Mouse (Mus musculus) C2C12 (cell line): ENCODE results near the gene Col4a4. TPM values are rescaled to one million over a fixed set of nuclear protein-coding genes. Genes with fewer than 3 reads are reported as not detected.
A peak's percentile ranks its signal among the peaks of the same experiment; 100 is the strongest.

ENCODE experiments used
- H3K27me3 ChIP-seq: one replicate; pipeline ENCODE4 v1.6.1; 2011; ENCODE audit not compliant: control insufficient read depth, insufficient read depth, insufficient read length
- H3K36me3 ChIP-seq: one replicate; pipeline ENCODE4 v1.6.1; 2011; ENCODE audit not compliant: control insufficient read depth, insufficient read depth
- H3K4me3 ChIP-seq: one replicate; pipeline ENCODE4 v1.5.1; 2011; ENCODE audit warnings: mild to moderate bottlenecking, control low read depth; ENCODE audit not compliant: poor library complexity, insufficient read depth, severe bottlenecking
- H3K79me2 ChIP-seq: one replicate; pipeline ENCODE4 v1.6.1; 2011; ENCODE audit not compliant: control insufficient read depth, insufficient read depth
- H3K79me3 ChIP-seq: one replicate; pipeline ENCODE4 v1.6.1; 2011; ENCODE audit warnings: low read depth, control low read depth
- H3ac ChIP-seq: one replicate; pipeline ENCODE3; 2011; ENCODE audit warnings: low read depth; ENCODE audit not compliant: control insufficient read depth, insufficient read length
- CEBPB ChIP-seq: IDR thresholded peaks from one replicate; pipeline ENCODE4 v1.6.1; 2011; ENCODE audit warnings: low read depth, mild to moderate bottlenecking, control low read depth, moderate library complexity
- CTCF ChIP-seq: IDR thresholded peaks from one replicate; pipeline ENCODE4 v1.5.1; 2011; ENCODE audit not compliant: control insufficient read depth, insufficient read depth, insufficient read length
- FOSL1 ChIP-seq: IDR thresholded peaks from one replicate; pipeline ENCODE4 v1.8.0; 2011; ENCODE audit warnings: mild to moderate bottlenecking, low read length; ENCODE audit not compliant: poor library complexity, insufficient read depth, severe bottlenecking
- MAX ChIP-seq: IDR thresholded peaks from one replicate; pipeline ENCODE4 v1.6.1; 2011; ENCODE audit warnings: mild to moderate bottlenecking, control low read depth
- MYOD1 ChIP-seq: IDR thresholded peaks from one replicate; pipeline ENCODE4 v1.6.1; 2011; ENCODE audit warnings: low read depth; ENCODE audit not compliant: control insufficient read depth, insufficient read length
- MYOG ChIP-seq: IDR thresholded peaks from one replicate; pipeline ENCODE4 v1.6.1; 2011; ENCODE audit not compliant: control insufficient read depth, insufficient read length; ENCODE audit errors: extremely low read depth
- USF1 ChIP-seq: IDR thresholded peaks from one replicate; pipeline ENCODE4 v1.6.1; 2011; ENCODE audit warnings: low read depth, mild to moderate bottlenecking, control low read depth, moderate library complexity
- polyA plus RNA-seq: library from polyadenylated mRNA; unstranded; fragments of >200 nt; fragmentation: generic; extraction: Trizol; gene quantifications from one replicate; pipeline ENCODE4 v1.2.1, GENCODE M21; 2012; ENCODE audit warnings: missing spikeins

Gene Col4a4
- polyA plus RNA-seq, 1 experiment, result 0.02 TPM

DNA sequence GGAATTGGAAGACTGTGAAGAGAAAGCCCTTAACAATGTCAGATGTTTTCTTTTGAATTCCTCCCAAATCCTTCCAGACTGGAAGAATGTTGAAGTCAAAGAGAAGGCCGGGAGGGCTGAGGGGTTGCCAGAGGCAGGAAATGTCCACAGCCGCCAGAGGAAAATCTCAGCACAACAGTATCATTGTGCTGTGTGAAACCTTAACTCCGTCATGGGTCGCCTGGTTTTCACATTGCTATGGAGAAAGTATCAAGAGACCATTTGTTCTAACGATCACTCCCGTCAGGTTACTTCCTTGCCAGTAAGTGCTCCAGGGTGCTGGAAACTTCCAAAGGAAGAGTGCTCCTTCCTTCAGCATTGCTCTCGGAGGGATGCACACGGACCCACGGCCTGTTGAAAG, 109.9 kb downstream of the Col4a4 start:
- Histone ChIP-seq H3K27me3 (no peaks in the 10 kb centered on the region), H3ac (no peak overlapping the region), H3K36me3 (no peaks in the 10 kb centered on the region), H3K4me3 (no peak overlapping the region), H3K79me2 (no peaks in the 10 kb centered on the region), H3K79me3 (no peaks in the 10 kb centered on the region)
- TF ChIP-seq MYOG (no peak), CTCF (no peak), MYOD1 (no peak), MAX (no peak)

DNA sequence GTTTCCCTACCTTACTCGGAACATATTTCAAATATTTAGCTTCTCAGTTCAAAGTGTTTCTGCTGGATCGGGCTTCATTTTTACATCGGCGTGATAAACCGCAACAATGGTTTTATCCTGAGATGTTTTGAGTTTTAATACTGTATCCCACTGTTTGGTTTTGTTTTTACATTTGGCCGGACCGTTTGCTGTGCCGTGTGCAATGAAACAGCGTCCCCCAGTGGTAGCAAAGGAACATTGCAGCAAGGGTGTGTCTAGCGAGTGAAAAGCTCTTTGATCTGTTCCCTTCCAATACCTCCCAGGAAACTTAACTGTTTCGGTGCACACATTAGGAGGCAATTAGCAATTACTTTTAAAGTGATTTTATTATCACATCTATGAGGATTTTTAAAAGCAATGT, 110.4 kb downstream of the Col4a4 start:
- Histone ChIP-seq H3ac (no peak overlapping the region), H3K4me3 (no peak overlapping the region), H3K79me3 (no peaks in the 10 kb centered on the region), H3K27me3 (no peaks in the 10 kb centered on the region), H3K36me3 (no peaks in the 10 kb centered on the region), H3K79me2 (no peaks in the 10 kb centered on the region)
- no peak for TF ChIP-seq MYOD1
- TF ChIP-seq FOSL1, result no peak
- TF ChIP-seq CEBPB, result no peak
- TF ChIP-seq CTCF, result peak; percentile 80
- TF ChIP-seq MYOG, result no peak

DNA sequence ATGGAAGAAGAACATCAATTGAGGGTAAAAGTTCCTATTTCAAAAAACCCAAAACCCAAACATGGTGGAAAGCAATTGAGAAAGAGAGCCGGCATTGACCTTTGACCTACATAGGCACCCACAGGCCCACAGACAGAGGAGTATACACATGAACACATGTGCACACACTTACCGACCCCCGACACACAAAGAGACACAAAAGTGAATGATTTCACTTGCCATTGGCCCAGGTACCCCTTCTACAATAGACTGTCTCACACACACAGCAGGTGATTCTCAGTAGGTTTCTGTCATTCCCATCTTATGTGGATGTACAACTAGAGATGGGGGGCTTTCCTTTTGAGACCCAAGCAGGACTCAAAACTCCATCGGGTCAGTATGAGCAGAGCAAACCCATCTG, 110.8 kb downstream of the Col4a4 start:
- H3K4me3 ChIP-seq, result no peak overlapping the region
- no peaks in the 10 kb centered on the region for H3K36me3 ChIP-seq
- TF ChIP-seq FOSL1 (no peak), USF1 (no peak), MAX (no peak), MYOD1 (no peak), MYOG (no peak), CTCF (no peak), CEBPB (no peak)
- no peaks in the 10 kb centered on the region for H3K27me3 ChIP-seq
- no peaks in the 10 kb centered on the region for H3K79me2 ChIP-seq
- no peaks in the 10 kb centered on the region for H3K79me3 ChIP-seq
- no peak overlapping the region for H3ac ChIP-seq

DNA sequence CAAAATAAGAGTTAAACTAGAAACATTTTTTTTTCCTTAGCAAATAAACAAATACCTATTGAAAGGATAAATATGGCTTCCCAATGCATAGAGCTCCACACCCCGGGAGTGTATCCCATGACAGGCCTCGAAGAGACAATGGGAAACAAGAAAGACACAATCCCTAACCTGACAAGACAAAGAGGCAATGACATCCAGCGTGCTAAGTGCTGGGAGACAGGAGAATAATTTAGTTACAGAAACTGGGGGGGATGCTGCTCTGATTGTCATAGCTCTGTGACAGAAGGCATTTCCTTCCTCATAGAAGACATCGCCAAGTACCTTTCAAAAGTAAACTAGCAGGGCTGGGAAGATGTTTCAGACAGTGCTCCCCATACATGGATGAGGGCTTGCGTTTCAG, 111.4 kb downstream of the Col4a4 start:
- no peak for TF ChIP-seq MYOD1
- TF ChIP-seq MYOG, result no peak
- no peak for TF ChIP-seq MAX
- TF ChIP-seq CTCF, result no peak
- no peak for TF ChIP-seq USF1
- TF ChIP-seq FOSL1, result no peak
- TF ChIP-seq CEBPB, result no peak
- H3K4me3 ChIP-seq, result no peak overlapping the region
- no peaks in the 10 kb centered on the region for H3K36me3 ChIP-seq
- no peaks in the 10 kb centered on the region for H3K27me3 ChIP-seq
- no peak overlapping the region for H3ac ChIP-seq
- no peaks in the 10 kb centered on the region for H3K79me2 ChIP-seq
- H3K79me3 ChIP-seq, result no peaks in the 10 kb centered on the region

DNA sequence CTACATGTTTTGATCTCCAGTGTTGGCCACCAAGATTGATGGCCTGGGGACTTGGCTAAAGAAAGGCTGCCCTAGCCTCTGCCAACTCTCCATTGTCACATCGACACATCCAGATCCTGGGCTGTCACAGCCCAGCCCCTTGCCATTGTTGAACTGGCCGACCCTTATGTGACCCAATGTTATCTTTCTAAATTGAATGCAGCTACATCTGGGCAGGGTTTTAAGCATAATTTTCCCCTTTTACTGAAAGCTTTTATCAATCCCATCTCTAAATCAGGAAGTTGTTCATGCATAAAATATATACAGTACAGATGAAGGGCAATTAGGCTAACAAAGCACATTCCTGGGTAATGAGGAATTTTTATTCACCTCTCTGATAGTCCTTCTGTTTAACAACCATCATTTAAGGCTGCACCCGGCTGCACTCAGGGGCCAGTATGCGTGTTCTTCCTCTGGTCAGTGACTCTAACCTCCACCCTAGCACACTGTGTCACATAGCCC, 112.1 kb downstream of the Col4a4 start:
- Histone ChIP-seq H3K4me3 (no peak overlapping the region), H3K27me3 (no peaks in the 10 kb centered on the region), H3ac (no peak overlapping the region), H3K79me2 (no peaks in the 10 kb centered on the region), H3K79me3 (no peaks in the 10 kb centered on the region), H3K36me3 (no peaks in the 10 kb centered on the region)
- TF ChIP-seq USF1, result no peak

DNA sequence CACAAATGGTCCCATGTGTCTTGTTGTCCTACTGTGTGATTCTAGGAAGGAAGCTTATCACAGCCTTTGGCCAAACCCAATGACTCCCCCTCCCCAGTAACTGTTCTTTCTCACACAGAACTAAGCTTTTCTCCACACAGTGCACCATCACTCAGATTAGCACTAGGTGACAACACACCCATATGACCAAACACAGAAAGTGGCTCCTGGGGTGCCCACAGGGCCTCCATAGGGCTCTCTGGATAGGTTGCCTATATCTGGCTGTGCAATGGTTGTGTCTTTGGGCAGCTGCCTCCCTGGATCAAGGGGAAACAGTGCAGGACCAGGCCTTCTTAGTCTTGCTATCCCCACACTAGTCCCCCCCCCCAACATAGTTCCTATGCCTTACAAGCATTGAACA, 113.2 kb downstream of the Col4a4 start:
- H3K79me2 ChIP-seq, result no peaks in the 10 kb centered on the region
- no peaks in the 10 kb centered on the region for H3K79me3 ChIP-seq
- H3K4me3 ChIP-seq, result no peak overlapping the region
- H3K36me3 ChIP-seq, result no peaks in the 10 kb centered on the region
- no peak overlapping the region for H3ac ChIP-seq
- TF ChIP-seq CTCF, result no peak
- H3K27me3 ChIP-seq, result no peaks in the 10 kb centered on the region

DNA sequence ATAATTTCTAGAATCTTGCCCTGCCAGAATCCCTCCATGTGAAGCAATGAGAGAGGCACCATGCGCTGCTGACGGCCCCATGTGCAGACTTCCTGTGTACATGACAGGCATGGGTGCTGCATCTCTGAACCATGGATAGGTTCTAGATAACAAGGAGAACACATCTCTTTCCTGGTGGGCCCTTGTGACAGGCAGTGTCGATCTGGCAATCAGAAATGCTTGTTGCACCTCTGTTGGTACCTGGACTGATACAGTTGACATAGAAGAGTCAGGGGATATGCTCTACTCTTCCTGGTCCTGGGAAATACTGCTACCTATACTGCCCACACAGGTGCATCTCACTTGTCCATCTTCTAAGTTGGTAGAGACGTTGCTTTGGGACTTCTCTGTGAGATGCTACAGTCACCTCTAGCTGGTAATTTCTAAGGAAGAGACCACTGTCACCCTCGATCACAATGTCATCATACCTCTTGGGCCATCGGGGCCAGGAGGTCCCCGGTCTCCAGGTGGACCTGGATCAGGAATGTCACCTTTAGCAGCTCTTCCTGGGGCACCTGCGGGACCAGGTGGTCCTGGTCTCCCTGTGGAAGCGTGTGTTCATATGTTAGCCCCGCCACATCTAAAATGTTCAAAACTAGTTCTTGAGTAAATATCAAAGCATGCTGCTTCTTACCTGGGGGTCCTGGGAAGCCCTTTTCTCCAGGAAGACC, 116.0 kb downstream of the Col4a4 start:
- no peaks in the 10 kb centered on the region for H3K36me3 ChIP-seq

More for the DNA sequence above, 116.0 kb downstream of the Col4a4 start:
- Histone ChIP-seq H3ac (no peak overlapping the region), H3K79me2 (no peaks in the 10 kb centered on the region), H3K27me3 (no peaks in the 10 kb centered on the region), H3K79me3 (no peaks in the 10 kb centered on the region), H3K4me3 (no peak overlapping the region)
- no peak for TF ChIP-seq FOSL1
- no peak for TF ChIP-seq CTCF
- TF ChIP-seq MAX, result no peak
- no peak for TF ChIP-seq USF1
